Mouse (Mus musculus) layer of hippocampus, adult 2 months (tissue): ENCODE measurements at regions not wholly inside any gene's neighbourhood (a gene's known extent, or its start where the extent isn't known, plus 50 kb on each side); places are given as distances from the start of the nearest gene placed in this dataset.

Experiments
- DNase-seq, 2 experiments: peaks; one replicate each; pipeline ENCODE4 v3.0.0; 2022; ENCODE audit warnings: low spot score in 2 of 2
- H3K27ac ChIP-seq: fragments of 200-600 bp; 2 replicates; pipeline ENCODE4 v1.8.1; 2022
- H3K4me3 ChIP-seq: fragments of 200-600 bp; 2 replicates; pipeline ENCODE4 v1.8.1; 2022; ENCODE audit warnings: mild to moderate bottlenecking
- CTCF ChIP-seq: fragments of 200-600 bp; conservative IDR thresholded peaks from 2 replicates; pipeline ENCODE4 v1.8.1; 2022; ENCODE audit warnings: antibody characterized with exemption, mild to moderate bottlenecking, moderate library complexity

- TF ChIP-seq CTCF: no peak
- H3K27ac ChIP-seq: no peak overlapping the region
- DNase-seq: no peak
- no peak overlapping the region for H3K4me3 ChIP-seq
Observed at GRCm38 (mm10) chr1:193538425-193538824, 168.3 kb upstream of the Camk1g start.

- no peak for DNase-seq
- H3K27ac ChIP-seq: no peak overlapping the region
- no peak overlapping the region for H3K4me3 ChIP-seq
- TF ChIP-seq CTCF: no peak
Observed at GRCm38 (mm10) chr1:193537616-193538015, 167.5 kb upstream of the Camk1g start.

- no peak for DNase-seq
- TF ChIP-seq CTCF: no peak
- no peak overlapping the region for H3K27ac ChIP-seq
- H3K4me3 ChIP-seq: no peak overlapping the region
Observed at GRCm38 (mm10) chr1:193536552-193536951, 166.5 kb upstream of the Camk1g start.

GRCm38 (mm10) chr1:193534449-193534848, 164.4 kb upstream of the Camk1g start:
- TF ChIP-seq CTCF: no peak
- no peak for DNase-seq
- Histone ChIP-seq H3K4me3 (no peak overlapping the region), H3K27ac (no peak overlapping the region)

GRCm38 (mm10) chr1:193526501-193526900, 156.4 kb upstream of the Camk1g start:
- Histone ChIP-seq H3K27ac (no peak overlapping the region), H3K4me3 (no peak overlapping the region)
- TF ChIP-seq CTCF: no peak
- DNase-seq: no peak

- H3K27ac ChIP-seq: no peak overlapping the region
- no peak overlapping the region for H3K4me3 ChIP-seq
- DNase-seq: no peak
- no peak for TF ChIP-seq CTCF
Observed at GRCm38 (mm10) chr1:193522007-193522406, 151.9 kb upstream of the Camk1g start.

- no peak overlapping the region for H3K4me3 ChIP-seq
- no peak for TF ChIP-seq CTCF
- no peak overlapping the region for H3K27ac ChIP-seq
- DNase-seq: no peak
Observed at GRCm38 (mm10) chr1:193518840-193519239, 148.7 kb upstream of the Camk1g start.

GRCm38 (mm10) chr1:193517968-193518367, 147.9 kb upstream of the Camk1g start:
- no peak for DNase-seq
- no peak for TF ChIP-seq CTCF
- H3K4me3 ChIP-seq: no peak overlapping the region
- no peak overlapping the region for H3K27ac ChIP-seq

- TF ChIP-seq CTCF: no peak
- DNase-seq: no peak
- H3K4me3 ChIP-seq: no peak overlapping the region
- H3K27ac ChIP-seq: no peak overlapping the region
Observed at GRCm38 (mm10) chr1:193517293-193517692, 147.2 kb upstream of the Camk1g start.

GRCm38 (mm10) chr1:193516395-193516794, 146.3 kb upstream of the Camk1g start:
- TF ChIP-seq CTCF: no peak
- Histone ChIP-seq H3K27ac (no peak overlapping the region), H3K4me3 (no peak overlapping the region)
- no peak for DNase-seq

- no peak overlapping the region for H3K27ac ChIP-seq
- TF ChIP-seq CTCF: no peak
- no peak for DNase-seq
- H3K4me3 ChIP-seq: no peak overlapping the region
Observed at GRCm38 (mm10) chr1:193513929-193514710, 144.0 kb upstream of the Camk1g start.

GRCm38 (mm10) chr1:193510066-193510793, 140.1 kb upstream of the Camk1g start:
- DNase-seq: no peak
- Histone ChIP-seq H3K27ac (no peak overlapping the region), H3K4me3 (no peak overlapping the region)
- no peak for TF ChIP-seq CTCF

GRCm38 (mm10) chr1:193508271-193508670, 138.2 kb upstream of the Camk1g start:
- H3K27ac ChIP-seq: no peak overlapping the region
- DNase-seq: no peak
- TF ChIP-seq CTCF: no peak

GRCm38 (mm10) chr1:193506991-193507390, 136.9 kb upstream of the Camk1g start:
- DNase-seq: no peak
- Histone ChIP-seq H3K27ac (no peak overlapping the region), H3K4me3 (no peak overlapping the region)
- TF ChIP-seq CTCF: no peak

More at GRCm38 (mm10) chr1:193508271-193508670, 138.2 kb upstream of the Camk1g start:
- H3K4me3 ChIP-seq: no peak overlapping the region
